Mouse (Mus musculus) ES-E14 (cell line): ENCODE measurements at regions not wholly inside any gene's neighbourhood (a gene's known extent, or its start where the extent isn't known, plus 50 kb on each side); places are given as distances from the start of the nearest gene placed in this dataset.

Source experiments
- CHD2 ChIP-seq: IDR thresholded peaks from 2 replicates; pipeline ENCODE4 v1.6.1; 2014; ENCODE audit warnings: mild to moderate bottlenecking, low read depth, low read length, inconsistent platforms
- HCFC1 ChIP-seq: IDR thresholded peaks from 2 replicates; pipeline ENCODE4 v1.6.1; 2012; ENCODE audit warnings: low read length, inconsistent platforms, borderline replicate concordance; ENCODE audit not compliant: insufficient read depth
- MAFK ChIP-seq: IDR thresholded peaks from 2 replicates; pipeline ENCODE4 v1.6.1; 2014; ENCODE audit warnings: mild to moderate bottlenecking, low read depth, low read length, inconsistent platforms; ENCODE audit not compliant: insufficient read depth
- ZC3H11A ChIP-seq: IDR thresholded peaks from 2 replicates; pipeline ENCODE4 v1.6.1; 2012; ENCODE audit warnings: low read depth, mild to moderate bottlenecking, inconsistent platforms, low read length, borderline replicate concordance
- ZNF384 ChIP-seq: IDR thresholded peaks from 2 replicates; pipeline ENCODE4 v1.6.1; 2012; ENCODE audit warnings: low read depth, low read length, inconsistent platforms

DNA sequence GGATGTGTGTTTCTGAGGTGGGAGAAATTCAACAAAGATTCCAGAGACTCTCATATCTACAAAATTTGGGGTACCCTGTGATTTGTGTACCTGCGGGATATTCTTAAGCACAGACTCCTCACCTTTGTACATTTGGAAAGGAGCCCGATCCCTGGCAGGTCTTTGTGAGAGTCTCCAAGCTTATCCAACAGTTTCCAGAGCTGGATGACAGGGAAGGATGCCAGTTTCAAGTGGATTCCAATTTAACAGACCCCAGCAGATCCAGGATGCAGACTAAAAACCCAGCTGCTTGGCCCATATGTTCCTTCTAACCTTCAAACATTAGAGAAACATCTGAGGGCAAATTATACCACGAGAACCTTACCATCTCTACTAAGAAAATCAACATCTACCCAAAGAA lies 88.5 kb downstream of the Otor start:
- no peak for TF ChIP-seq ZC3H11A
- TF ChIP-seq ZNF384, result no peak
- TF ChIP-seq MAFK, result no peak
- TF ChIP-seq CHD2, result no peak
- no peak for TF ChIP-seq HCFC1
